Mouse (Mus musculus) layer of hippocampus, postnatal 25 days (tissue): ENCODE data around the gene Krt18. TPM values are rescaled to one million over a fixed set of nuclear protein-coding genes. Genes with fewer than 3 reads are reported as not detected.

Source experiments
- DNase-seq, 2 experiments: peaks; one replicate each; pipeline ENCODE4 v3.0.0; 2022; ENCODE audit warnings: mixed read lengths in 2 of 2, low spot score in 1 of 2; ENCODE audit errors: extremely low spot score in 1 of 2
- total RNA-seq, 2 experiments: library from RNA; stranded (reverse); gene quantifications; 2 replicates each; pipeline ENCODE4 v1.2.3; 2021

The Krt18 gene
- total RNA-seq, 2 experiments from 2014 or later, result 0.17 to 0.26 TPM

DNA sequence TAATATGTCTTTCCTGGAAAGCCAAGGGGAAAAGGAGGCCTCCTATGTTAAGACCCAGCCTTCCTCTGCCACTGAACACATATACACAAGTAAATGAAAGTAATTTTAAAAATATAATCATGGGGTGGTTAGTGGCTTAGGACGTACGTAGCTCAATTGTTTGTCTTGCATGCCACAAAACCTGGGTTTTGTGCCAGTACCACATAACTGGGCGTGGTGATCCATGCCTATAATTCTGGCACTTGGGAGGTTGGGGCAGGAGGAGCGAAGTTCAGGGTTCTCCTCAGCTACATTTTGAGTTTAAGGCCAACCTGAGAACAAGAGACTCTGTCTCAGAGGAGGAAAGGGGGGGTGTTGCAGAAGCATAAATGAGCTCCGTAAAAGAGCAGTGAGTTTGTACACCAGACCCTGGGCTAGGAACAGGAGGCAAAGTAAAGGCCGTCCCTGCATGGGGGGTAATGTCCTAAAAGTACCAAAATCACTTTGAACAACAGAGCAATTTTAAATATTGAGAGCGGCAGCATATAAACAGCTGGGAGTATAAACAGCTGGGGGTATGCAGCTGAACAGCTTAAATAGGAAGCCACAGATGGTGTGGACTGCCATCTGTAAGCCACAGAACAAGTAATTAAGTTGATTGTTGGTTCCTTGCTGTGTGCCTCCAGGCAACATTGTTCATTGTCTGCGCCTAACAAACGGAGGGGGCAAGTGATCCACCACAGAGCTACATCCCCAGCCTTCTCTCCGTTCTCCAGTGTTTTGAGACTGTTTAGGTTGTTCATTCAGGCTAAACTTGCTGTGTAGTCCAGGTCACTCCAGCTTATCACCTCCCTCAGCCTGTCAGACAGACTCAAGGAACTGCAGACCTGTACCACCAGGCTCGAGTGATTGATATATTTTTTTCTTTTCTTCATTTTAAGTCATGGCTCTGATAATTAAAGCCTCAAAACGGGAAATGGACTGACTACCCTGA lies 20.6 kb upstream of the Krt18 start:
- DNase-seq, result no peak

DNA sequence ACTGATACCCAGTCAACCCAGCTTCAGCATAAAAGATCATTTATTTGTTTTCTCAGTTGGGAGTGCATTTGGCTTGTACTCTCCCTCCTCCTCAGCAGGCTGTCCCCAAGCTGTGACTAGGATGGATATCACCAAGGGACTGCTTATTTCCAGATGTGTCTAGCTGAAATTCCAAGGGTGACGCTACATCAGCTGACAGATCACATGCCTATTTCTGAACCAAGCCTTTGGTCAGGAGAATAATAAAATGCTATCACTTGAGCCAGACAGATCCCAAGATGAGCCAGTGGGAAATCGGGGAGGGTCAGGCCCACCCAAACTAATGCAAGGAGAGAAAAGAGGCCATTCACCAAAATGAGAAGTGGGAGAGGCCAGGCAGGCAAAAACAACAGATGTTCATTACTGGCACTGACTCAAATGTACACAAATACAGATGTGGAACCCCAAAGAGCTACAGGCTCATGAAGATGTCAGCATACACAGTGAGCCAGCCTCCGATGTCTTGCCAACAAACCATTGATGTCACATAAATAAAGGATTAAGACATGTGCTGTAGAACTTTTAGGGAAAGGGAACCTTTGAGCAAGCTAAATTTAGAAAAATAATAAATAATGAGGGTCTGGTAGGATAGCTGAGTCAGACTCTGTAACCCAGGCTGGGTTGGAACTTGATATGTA lies 17.3 kb upstream of the Krt18 start:
- DNase-seq, result no peak

DNA sequence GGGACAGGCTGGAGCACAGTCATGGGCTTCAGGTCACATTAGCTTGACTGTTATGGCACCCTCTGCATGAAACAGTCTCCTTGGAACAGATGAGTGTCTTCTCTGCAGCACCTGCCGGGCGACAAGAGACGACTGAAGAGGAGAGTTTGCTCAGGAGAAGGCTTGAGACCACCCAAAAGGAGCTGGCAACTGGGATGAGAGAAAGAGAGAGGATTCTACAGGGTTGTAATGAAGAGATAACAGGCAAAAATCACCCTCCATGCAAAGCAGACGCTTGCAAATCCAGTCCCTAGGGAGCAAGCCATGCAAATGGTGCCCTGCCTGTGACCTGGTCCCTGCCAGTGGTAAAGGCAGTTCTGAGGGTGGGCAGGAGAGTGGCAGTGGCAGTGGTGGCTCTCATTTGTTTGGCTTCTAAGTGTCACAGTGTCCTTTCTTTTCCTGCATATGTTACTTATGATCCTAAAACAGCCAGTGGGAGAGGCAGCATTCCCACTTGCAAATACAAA lies 15.7 kb upstream of the Krt18 start:
- DNase-seq, result no peak

DNA sequence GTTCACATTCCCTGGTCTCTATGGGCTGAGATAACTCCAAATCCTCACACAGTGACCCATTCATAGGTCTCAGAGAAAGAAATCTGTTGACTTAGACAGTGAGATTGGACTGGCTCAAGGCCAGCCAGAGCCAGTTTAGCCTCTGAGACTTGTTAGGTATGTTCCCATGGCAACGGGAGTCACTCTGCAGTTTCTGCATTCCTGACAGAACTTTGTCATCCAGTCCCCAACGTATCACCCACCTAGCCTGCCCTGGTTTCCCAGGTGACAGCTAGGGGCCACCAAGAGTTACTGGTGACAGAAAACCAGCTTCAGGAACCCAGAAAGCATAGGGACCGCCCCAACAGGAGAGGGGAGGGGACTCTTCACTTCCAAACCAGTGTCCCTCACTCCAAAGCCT lies 14.3 kb upstream of the Krt18 start:
- no peak for DNase-seq

DNA sequence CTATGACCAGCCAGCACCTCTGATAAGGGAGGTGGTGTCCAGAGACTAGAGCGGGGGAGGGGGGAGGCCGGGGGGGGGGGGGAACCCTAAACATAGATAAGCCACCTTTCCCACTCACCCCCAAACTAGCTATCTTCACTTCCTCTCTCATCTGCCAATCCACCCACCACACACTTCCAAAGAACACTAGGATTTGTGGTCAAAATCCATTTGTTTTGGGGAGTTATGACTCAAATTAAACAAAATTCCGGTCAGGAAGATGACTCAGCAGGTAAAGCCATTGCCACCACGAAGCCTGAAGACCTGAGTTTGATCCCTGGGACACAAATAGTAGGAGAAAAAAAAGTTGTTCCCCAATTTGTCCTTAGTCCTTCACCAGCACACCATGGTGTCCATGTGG lies 13.1 kb upstream of the Krt18 start:
- no peak for DNase-seq

DNA sequence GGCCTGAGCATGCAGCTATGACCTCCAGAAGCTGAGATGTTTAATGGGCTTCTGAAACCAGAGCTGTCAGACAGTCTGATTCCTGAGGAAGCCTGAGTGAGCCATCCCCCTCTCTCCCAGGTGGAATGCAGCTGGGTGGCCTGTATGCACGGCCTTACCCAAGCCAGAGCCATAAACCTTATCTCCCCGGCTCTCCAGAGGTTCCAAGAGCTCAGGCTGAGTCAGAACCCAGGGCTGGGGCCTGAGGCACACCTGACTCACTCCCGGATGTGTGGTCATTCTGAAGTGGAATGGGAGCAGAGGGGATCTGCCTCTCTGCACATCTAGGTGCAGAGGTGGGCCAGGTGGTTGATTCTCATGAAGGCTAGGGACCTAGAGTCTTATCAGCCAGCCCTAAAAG lies 11.9 kb upstream of the Krt18 start:
- DNase-seq, result no peak

DNA sequence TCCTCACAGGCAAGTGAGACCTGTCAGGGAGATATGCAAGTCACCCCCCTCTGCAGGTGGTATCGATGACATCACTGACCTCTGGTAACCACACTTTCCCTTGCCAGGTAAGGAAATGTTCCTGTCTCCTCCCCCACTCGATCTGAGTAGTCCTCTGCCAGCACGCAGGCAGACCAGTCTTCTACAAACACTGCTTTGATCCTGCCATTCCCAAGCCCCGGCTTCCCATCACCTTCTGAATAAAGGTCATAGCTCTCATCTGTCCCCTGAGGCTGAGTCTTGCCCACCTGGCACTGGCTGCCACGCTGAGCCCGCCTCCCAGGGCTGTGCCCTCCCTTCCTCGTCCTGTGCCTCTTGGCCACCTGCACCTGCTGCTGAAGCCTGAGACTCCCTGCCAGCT lies 11.2 kb upstream of the Krt18 start:
- no peak for DNase-seq

DNA sequence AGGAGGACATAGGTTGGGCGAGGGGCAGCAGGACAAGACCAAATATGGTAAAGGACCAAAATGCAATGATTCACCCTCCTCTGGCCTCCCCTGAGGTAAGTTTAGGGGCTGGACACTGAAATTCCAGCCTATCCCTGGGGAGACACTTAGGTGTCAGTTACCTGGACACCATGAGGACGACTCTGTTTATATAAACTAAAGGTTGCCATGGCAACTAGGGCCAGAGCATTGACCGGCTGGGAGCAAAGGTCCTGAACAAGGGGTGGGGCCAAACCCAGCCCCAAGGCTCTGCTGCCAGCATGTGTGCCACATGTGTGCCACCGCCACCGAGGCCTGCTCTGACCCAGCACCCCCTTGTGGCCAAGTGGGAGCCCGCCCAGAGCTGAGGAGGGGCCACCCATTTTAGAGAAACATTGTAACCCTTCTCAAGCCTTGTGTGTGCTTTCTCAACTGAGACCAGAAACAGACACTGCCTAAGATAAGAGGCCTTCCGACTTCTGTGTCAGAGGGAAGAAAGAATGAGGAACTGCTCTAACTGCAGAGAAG lies 10.0 kb upstream of the Krt18 start:
- no peak for DNase-seq

DNA sequence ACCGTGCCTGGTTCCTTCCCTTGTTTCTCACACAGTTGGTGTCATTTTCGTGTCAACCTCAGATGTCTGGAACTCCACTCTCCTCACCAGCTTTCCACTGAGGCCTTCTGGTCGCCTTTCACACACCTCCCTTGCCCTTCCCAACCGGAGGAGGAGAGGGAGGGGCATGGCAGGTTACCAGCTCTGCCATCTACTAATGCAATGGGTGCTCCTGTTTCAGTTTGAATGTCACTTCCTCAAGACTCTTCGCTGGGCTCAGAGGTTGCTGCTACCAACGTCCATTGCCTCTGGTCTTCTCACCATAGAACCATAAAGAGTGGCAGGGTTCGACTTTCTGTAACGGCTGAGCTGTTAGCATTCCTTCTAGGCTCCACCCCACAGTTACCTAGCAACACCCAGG lies 5.5 kb upstream of the Krt18 start:
- no peak for DNase-seq

DNA sequence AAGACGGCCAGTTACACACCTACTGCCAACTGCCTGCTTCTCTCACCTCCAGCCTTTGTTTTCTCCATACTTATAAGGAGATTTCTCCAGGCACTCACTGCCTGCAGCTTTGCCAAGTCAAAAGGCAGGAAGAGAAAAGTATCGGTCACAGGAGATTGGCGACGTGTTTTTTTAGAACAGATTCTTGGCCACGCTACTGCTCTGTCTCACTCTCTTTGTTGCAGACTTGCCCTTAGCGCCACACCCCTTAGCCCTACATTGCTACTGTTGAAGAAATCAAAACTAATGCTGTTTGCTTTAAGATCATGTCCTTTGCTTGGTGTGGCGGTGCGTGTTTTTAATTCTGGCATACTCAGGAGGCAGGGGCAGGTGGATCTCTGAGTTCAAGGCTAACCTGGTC lies 4.1 kb upstream of the Krt18 start:
- DNase-seq, result no peak

DNA sequence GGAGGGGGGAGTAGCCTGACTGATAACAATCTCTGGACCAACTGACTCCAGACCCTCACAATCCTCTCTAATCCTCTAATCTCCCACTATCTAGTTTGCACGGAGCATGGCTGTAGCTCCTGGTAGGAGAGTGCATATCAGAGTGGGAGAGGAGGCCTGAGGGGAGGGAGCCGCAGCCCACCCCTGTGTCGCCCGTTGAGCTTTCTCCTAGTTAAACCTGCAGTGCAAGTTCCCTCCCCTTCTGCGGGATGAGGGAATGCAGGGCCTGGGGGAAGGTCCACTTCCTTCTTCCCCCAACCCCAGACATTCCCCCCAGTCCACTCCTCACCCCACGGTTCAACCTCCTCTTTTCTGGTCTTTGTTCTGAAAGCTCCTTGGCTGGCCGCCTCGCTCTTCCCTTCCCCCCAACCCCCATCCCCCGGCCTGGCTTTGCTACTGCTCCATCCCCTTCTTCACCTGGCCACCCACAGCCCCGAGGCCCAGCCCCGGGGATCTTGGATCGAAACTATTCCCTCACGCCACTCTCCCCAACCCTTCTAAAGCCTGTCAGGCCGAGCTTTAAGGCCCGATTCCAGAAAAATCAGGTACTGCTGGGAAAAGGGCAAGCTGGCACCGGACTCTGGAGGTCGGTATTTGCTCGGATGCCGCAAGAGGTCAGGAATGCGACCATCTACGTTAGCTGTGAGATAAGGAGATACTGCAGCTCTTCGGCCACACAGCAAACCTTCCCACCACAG lies 2.7 kb upstream of the Krt18 start:
- DNase-seq, result no peak

DNA sequence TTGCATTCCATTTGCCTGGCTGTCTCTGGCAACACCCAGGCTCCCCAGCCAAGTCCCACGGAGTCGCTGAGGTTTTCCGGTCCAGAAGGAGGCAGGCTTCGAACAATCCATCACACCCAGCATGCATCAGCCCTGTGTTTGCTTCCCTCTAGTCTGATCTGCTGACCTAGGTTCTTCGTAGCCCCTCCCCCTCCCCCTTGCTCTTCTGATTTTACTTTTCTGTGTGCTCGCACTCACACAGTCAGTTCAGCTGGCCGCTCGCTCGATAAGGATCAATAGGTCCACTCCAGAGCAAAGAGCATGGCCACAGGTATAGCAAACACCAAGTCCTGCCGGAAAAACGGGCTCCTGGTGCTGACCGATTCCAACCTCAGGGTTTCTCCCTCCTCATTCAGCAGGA lies 1.6 kb upstream of the Krt18 start:
- DNase-seq, result no peak

DNA sequence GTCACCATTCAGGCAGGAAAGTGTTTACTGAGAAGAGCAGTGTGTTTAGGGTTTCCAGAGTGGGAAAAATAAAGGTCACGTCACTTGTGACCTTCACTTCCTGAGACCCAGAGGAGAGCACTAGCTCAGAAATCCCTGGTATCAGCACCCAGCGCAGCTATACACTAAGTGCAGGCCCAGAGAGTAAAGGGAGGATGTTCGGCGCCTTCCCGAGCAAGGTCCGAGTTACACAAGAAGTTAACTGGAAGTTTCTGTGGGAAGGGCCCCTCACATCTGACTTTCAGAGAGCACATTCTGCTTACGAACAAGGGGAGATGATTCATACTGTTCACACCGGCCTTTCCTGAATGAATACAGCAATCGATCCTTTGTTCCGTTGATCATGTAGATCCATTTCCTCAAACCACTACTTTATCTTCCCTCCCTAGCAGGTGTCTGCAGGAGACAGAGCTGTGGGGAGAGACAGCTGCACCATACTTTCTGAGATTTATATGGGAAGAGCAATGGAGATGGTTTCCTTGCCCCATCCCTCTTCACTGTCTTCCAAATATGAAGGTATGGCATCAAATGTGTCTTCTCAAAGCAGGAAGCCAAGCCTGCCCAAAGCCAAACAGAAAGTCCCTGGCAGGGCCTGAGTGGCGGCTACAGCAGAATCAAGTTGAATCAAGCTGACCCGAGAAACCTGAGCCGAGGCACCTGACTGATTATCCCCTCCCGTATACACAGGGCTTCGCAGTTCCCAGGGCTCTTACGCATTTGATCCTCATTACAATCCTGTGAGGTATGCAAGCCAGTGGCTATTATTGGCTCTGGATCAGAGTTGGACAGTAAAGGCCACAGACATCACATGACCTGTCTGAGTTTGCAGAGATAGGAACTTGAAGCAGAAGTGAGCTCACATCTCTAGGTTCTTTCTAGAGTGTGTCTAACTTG lies 6.4 kb downstream of the Krt18 start:
- DNase-seq, result no peak

DNA sequence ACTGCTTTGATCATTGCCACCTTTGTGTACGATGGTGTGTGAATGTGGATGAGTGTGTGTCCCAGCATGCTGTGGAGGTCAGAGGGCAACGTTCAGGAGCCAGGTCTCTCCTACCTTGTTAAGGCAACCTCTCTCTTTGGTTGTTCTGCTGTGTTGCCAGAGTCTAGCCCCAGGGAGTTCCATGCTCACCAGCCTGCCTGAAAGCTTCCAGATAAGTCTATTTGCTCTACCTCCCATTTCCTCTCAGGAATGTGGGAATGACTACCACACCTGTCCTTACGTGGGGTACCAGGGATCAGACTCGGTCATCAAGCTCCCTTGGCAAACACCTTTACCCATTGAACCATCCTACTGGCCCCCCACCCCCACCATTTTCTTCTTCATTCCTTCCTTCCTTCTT lies 12.3 kb downstream of the Krt18 start:
- DNase-seq, result no peak

DNA sequence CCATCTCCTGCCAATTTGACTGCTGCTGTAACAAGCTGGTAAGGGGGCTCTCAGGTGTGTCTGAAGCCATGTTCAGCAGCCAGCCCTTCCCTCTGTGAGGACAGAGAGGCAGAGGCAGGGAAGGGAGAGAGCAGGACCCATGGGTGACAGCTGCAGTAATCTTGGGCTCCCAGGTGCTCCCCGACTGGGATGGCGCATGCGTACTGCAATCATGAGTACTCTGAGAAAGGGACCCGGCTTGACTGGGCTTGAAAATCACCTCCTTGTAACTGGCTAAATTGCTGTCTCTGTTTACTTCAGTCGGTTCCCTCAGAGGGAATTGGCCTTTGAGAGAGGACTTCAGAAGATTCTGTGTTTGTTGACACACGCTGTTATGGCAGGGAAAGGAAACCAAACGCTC lies 14.0 kb downstream of the Krt18 start:
- DNase-seq, result no peak

DNA sequence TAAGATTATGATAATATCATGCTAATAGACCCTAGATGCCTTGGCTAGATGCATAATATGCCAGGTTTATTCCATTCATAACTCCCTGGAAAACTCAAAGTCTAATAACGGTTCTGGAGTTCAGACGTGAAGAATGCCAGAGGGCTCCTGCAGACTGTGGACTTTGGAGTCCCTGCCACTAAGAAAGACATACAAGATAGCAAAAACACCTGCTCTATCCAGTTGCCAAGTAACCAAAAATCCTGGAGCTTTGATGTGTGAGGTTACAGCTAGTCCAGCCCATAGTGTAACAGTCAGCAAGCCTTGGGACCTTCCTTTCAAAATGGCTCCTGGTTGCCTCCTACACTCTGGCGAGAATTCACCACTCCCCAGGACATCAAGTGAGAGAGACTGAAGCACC lies 16.8 kb downstream of the Krt18 start:
- no peak for DNase-seq

DNA sequence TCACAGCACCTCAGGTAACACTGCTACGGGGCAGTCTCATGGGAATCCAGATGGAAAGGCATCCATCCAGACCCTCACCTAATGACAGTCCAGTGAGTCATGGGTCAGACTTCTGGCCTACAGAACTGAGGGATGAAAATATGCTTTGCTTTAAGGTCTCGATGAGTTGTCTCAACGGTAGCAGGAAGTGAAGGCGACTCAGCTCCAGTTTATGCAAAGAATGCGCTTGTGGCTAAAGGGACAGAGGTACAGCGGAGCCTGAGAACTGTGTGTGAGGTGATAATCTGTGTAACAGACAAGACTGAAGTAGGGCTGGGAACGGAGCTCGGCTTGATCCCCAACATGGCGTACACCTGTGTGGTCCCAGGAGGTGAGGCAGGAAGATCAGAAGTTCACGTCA lies 17.7 kb downstream of the Krt18 start:
- no peak for DNase-seq

DNA sequence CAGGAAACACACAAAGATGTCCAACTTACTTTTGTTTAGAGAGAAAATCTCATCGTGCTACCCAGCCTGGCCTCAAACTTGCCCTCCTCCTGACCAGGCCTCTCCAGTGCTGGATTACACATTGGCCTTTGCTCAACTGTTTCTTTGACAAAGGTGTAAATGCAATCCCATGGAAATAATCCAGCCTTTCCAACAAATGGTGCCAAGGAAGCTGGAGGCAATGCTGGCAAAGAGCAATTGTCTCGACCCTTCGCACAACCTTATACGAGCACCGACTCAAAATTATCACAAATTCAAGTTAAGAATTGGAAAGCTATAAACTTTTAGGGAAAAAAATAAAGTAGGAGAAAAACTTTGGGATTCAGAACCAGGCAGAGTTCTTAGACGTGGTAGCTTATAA lies 20.0 kb downstream of the Krt18 start:
- DNase-seq, result no peak

DNA sequence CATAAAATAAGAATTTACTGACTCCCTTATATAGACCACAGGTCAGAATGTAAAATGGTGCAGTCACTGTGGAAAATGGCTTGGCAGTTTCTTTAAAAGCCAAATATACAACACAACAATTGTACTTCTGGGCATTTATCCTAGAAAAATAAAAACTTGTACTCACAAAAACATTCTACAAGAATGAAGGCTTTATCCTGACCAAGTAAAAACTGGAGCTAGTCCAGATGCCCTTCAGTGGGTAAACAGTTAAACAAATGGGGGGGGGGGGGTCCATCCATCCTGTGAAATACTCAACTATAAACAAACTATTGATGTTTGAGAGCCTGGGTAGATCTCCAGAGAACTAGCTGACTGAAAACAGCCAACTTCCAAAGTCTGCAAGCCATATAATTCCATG lies 21.9 kb downstream of the Krt18 start:
- DNase-seq, result no peak
